Mouse (Mus musculus) hindbrain, embryonic 12.5 days (tissue): ENCODE measurements around the gene Epha4. TPM values are rescaled to one million over a fixed set of nuclear protein-coding genes. Genes with fewer than 3 reads are reported as not detected.

ENCODE experiments used
- ATAC-seq: fragments of 200-750 bp; cut with Nextera tagmentation; 2 replicates; pipeline ENCODE4 v1.8.0; 2017; ENCODE audit warnings: moderate TSS enrichment; ENCODE audit not compliant: low FRiP score
- H3K27ac ChIP-seq: fragments of 300-500 bp; sonication (generic); 2 replicates; pipeline ENCODE4 v1.5.1; 2016; ENCODE audit warnings: mild to moderate bottlenecking
- H3K27me3 ChIP-seq: fragments of 300-500 bp; sonication (generic); 2 replicates; pipeline ENCODE4 v1.6.1; 2016; ENCODE audit warnings: mild to moderate bottlenecking
- H3K36me3 ChIP-seq: fragments of 300-500 bp; sonication (generic); 2 replicates; pipeline ENCODE4 v1.6.1; 2016; ENCODE audit warnings: mild to moderate bottlenecking
- H3K4me1 ChIP-seq: fragments of 300-500 bp; sonication (generic); 2 replicates; pipeline ENCODE4 v1.6.1; 2016
- H3K4me2 ChIP-seq: fragments of 300-500 bp; sonication (generic); replicated peaks from 2 replicates; pipeline ENCODE4 v1.6.1; 2016; ENCODE audit warnings: mild to moderate bottlenecking
- H3K4me3 ChIP-seq: fragments of 300-500 bp; sonication (generic); 2 replicates; pipeline ENCODE4 v1.5.1; 2016; ENCODE audit warnings: mild to moderate bottlenecking
- H3K9ac ChIP-seq: fragments of 300-500 bp; sonication (generic); 2 replicates; pipeline ENCODE4 v1.6.1; 2016; ENCODE audit warnings: mild to moderate bottlenecking, moderate library complexity
- H3K9me3 ChIP-seq: fragments of 300-500 bp; sonication (generic); replicated peaks from 2 replicates; pipeline ENCODE4 v1.6.1; 2016; ENCODE audit warnings: mild to moderate bottlenecking
- WGBS: fragments of 180-500 bp; shearing (Covaris S2); methylation state at CpG from one replicate; pipeline ENCODE4 v1.1.7; 2016; 5-methylcytosine and 5-hydroxymethylcytosine counted together
- polyA plus RNA-seq: library from polyadenylated mRNA; unstranded; fragments of >200 nt; fragmentation: Nextera tagmentation; extraction: Ambion mirVana; gene quantifications from 2 replicates; pipeline ENCODE4 v1.2.1, GENCODE M21; 2016

Gene Epha4
- polyA plus RNA-seq, 1 experiment from 2014 or later: 34.5 TPM

DNA sequence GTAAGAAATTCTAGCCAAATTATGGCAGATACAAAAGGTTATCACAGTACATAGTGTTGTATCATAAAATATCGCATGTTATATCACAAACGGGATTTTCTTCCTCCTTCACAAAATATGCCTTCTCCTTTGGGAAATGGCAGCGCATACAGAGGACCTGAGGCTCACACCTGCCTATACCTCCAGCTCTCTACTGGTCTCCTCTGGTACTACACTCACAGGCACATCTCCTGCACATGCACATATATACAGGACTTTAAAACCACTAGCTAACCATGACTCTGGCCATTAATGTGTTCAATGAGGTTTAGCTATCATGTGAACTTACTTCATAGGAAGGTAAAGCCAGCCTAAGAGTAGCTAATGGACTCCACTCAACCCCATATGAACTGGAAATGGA lies 81.7 kb downstream of the Epha4 start:
- no peak overlapping the region for H3K9ac ChIP-seq
- H3K9me3 ChIP-seq: no peaks in the 10 kb centered on the region
- peaks cover 19% of the 10 kb centered on the region for H3K4me1 ChIP-seq
- H3K27me3 ChIP-seq: no peaks in the 10 kb centered on the region
- WGBS: 94% methylated on average over 3 of the region's 3 CpGs
- no peak overlapping the region for H3K4me2 ChIP-seq
- no peaks in the 10 kb centered on the region for H3K36me3 ChIP-seq
- H3K4me3 ChIP-seq: no peak overlapping the region
- H3K27ac ChIP-seq: no peak overlapping the region
- ATAC-seq: no peak

DNA sequence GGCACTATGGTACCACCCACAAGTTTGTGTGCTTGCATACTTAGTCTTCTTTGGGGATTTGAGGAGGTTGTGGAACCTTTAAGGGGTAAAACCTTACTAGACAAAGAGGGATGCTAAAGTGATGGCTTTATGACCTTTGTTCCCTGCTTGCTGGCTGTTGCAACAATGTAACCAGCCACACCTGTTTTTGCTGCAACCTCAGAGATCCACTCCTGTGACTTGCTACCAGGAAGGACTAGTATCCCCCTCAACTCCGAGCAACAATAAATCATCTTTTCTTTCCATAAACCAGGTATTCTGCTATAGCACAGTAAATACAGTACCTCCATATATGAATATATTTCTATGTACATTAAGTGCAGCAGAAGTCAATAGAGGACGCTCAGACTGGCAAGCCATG lies 82.4 kb downstream of the Epha4 start:
- Histone ChIP-seq H3K9ac (no peak overlapping the region), H3K36me3 (no peaks in the 10 kb centered on the region), H3K27ac (no peak overlapping the region), H3K4me3 (no peak overlapping the region), H3K4me2 (no peak overlapping the region), H3K9me3 (no peaks in the 10 kb centered on the region), H3K4me1 (peaks cover 17% of the 10 kb centered on the region), H3K27me3 (no peaks in the 10 kb centered on the region)
- no peak for ATAC-seq
- WGBS: 88% methylated on average over 2 of the region's 2 CpGs

DNA sequence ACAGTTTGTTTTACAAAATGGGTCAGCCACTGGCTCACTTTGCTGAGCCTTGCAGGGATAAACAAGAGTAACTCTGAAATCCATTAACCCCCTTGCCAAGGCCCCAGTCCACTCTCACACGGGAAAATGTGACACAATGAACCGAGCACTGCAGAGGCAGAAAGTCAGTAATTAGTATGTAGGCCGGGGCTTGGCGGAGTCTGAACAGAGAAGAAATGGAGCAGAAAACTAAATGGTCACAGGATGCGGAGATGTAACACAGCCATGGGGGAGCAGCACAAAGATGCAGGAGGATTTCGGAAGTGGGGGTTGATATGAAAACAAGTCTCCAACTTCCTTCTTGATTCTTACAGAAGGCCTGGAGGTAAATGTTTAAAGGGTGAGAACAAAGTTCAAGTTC lies 85.7 kb downstream of the Epha4 start:
- WGBS: 45% methylated on average over 6 of the region's 6 CpGs
- Histone ChIP-seq H3K4me1 (peaks cover 4% of the 10 kb centered on the region; the same call in 1 of the 2 replicates), H3K36me3 (peaks cover 9% of the 10 kb centered on the region), H3K9ac (no peak overlapping the region), H3K27me3 (no peaks in the 10 kb centered on the region), H3K4me2 (no peak overlapping the region), H3K9me3 (no peaks in the 10 kb centered on the region), H3K27ac (no peak overlapping the region), H3K4me3 (no peak overlapping the region)
- ATAC-seq: peak; percentile 48; the same call in 1 of the 2 replicates

DNA sequence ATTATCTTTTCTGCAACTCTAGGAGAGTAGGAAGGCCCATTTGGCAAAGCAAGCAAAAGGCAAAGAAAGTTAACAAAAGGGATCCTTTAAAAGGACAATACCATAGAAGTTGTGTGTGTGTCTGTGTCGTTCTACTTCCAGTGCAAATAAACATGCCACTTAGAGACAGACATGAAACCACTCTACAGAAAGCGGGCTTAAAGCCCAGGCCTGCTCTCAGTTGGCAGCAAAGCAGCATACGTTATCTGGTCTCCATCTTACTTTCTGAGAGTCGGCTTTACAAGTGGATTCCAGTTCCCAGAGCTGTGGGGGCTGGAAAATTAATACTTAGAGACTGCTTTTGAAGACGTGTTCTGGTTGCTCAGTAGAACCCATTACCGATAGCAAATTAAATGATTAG lies 87.9 kb downstream of the Epha4 start:
- Histone ChIP-seq H3K4me3 (no peak overlapping the region), H3K9ac (no peak overlapping the region), H3K9me3 (no peaks in the 10 kb centered on the region), H3K4me1 (peaks cover 6% of the 10 kb centered on the region; the same call in 1 of the 2 replicates), H3K36me3 (peaks cover 9% of the 10 kb centered on the region), H3K4me2 (no peak overlapping the region), H3K27ac (no peak overlapping the region), H3K27me3 (no peaks in the 10 kb centered on the region)
- ATAC-seq: no peak
- WGBS: 65% methylated on average over 6 of the region's 6 CpGs

DNA sequence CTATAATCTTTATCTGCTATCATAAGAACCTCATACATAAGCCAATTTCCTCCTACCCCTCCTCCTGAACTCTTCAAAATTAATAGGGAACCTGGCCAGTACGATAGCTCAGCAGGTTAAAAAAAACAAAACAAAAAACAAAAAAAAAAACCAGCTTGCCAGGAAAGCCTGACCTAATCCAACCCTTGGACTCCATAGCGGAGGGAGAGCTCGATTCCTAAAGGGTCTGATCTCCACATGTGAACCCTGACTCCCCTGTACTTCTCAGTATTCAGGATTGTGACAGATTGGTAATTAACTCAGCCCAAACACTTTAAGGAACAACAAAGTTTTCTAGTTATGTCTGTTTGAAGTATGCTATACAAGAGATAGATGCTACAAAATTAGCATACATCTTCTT lies 89.7 kb downstream of the Epha4 start:
- Histone ChIP-seq H3K9me3 (no peaks in the 10 kb centered on the region), H3K27me3 (no peaks in the 10 kb centered on the region), H3K4me1 (0 out of 2 replicates have a peak, but pooled peaks cover 7% of the 10 kb centered on the region), H3K36me3 (peaks cover 9% of the 10 kb centered on the region), H3K27ac (no peak overlapping the region), H3K4me2 (no peak overlapping the region), H3K4me3 (no peak overlapping the region), H3K9ac (no peak overlapping the region)
- ATAC-seq: no peak
- 84% methylated on average over 3 of the region's 3 CpGs for WGBS

DNA sequence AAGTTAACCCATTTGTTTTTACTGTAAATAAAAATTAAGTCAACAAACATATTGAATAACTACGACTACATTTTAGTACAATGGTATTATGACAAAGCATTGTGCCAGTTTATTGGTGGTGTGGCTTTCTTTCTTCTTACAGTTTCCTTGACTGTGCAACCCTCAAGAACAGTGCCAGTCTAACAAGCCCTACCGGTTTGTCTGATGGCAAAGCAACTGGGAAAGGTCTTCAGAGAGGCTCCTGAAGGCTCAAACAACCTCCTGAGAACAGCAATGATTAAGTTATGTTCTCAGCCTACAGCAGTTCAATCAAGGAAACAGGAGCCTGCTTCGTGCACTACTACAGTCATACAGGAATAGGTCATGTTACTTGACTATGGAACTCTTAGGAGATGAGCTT lies 93.8 kb downstream of the Epha4 start:
- WGBS: 93% methylated on average over 3 of the region's 3 CpGs
- Histone ChIP-seq H3K36me3 (peaks cover 3% of the 10 kb centered on the region; the same call in 1 of the 2 replicates), H3K9ac (no peak overlapping the region), H3K27ac (no peak overlapping the region), H3K4me2 (no peak overlapping the region), H3K9me3 (no peaks in the 10 kb centered on the region), H3K27me3 (no peaks in the 10 kb centered on the region), H3K4me3 (no peak overlapping the region), H3K4me1 (peaks cover 12% of the 10 kb centered on the region)
- no peak for ATAC-seq

DNA sequence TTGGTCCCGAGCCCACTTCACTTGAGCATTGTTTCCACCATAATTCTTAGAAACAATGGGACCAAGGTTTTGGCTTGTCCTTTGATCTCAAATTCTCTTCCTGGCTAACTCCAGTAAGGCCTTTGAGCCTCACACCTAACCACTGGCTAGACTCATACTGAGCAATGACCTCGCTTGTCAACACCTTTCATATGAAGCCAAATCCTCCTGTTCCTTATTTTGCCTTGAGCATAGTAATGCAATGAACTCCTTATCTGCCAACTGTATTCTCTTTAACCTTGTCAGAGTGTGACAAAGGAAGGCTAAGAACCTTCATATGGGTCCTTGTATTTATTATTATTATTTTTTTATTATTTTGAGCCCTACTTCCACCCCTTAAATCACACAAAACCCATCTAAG lies 94.5 kb downstream of the Epha4 start:
- no peaks in the 10 kb centered on the region for H3K36me3 ChIP-seq
- 59% methylated on average over 2 of the region's 2 CpGs for WGBS

DNA sequence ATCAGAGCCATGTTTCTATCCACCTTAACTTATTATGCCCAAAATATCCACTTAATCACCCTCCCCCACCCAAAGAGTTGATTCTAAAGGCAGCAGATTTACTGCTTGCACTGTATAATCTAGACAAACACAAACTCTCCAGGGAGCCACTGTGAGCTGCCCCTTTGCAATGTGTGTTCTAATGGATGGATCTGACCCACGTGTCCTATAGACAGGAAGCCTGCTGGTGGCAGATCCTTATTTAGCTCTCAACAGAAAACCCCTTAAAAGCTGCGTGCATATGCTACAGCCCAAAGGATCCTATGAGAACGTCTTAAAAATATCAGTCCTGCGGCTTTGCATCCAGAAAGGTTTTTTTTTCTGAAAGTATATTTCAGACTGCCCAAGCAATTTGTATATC lies 98.0 kb downstream of the Epha4 start:
- Histone ChIP-seq H3K9me3 (no peaks in the 10 kb centered on the region), H3K4me3 (no peak overlapping the region), H3K4me1 (peaks cover 19% of the 10 kb centered on the region), H3K36me3 (no peaks in the 10 kb centered on the region), H3K27me3 (no peaks in the 10 kb centered on the region), H3K27ac (no peak overlapping the region), H3K4me2 (no peak overlapping the region), H3K9ac (no peak overlapping the region)
- ATAC-seq: no peak
- 53% methylated on average over 4 of the region's 4 CpGs for WGBS

More for the DNA sequence above, 94.5 kb downstream of the Epha4 start:
- H3K4me1 ChIP-seq: peaks cover 12% of the 10 kb centered on the region
- H3K9me3 ChIP-seq: no peaks in the 10 kb centered on the region
- ATAC-seq: no peak
- H3K4me3 ChIP-seq: no peak overlapping the region
- H3K9ac ChIP-seq: no peak overlapping the region
- H3K27me3 ChIP-seq: no peaks in the 10 kb centered on the region
- no peak overlapping the region for H3K4me2 ChIP-seq
- H3K27ac ChIP-seq: no peak overlapping the region

DNA sequence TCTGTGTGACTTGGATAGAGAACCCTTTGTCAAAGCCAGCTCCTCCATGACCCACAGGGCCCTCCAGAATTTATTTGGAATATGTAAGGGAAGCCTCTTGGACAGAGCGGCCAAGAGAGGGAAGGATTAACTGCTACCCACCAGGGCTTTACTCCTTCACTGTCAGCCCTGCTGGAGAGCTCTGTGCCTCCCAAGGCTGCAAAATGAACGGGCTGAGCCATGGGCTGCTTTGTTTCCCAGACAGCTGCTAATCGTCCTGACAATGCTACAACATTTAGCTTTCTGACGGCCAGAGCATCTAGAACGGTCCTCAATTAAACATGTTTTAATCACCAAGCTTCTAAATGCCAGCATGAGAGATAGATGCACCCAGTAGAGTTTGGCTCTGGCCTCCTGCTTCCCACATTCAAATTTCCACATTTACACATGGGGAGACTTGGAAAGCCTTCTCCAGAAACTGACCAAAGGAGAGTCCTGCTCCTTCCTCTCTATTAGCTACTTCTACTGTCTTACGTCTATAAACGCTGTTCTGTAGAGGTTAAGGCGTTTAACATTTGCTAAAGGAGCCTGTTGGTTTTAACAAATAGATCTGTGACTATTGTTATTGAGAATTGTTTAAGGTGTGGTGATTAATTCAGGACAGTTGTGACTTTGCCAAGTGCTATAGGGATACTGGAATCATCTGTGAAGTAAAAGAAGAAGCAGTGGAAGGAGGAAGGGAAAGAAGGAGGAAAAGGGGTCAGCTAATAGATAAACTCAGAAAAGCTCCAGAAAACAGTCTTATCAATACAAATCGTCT lies 101.8 kb downstream of the Epha4 start:
- Histone ChIP-seq H3K4me1 (peaks cover 24% of the 10 kb centered on the region; the same call in 1 of the 2 replicates), H3K27ac (no peak overlapping the region), H3K9ac (no peak overlapping the region), H3K4me3 (no peak overlapping the region), H3K36me3 (no peaks in the 10 kb centered on the region), H3K4me2 (no peak overlapping the region), H3K27me3 (no peaks in the 10 kb centered on the region), H3K9me3 (no peaks in the 10 kb centered on the region)
- ATAC-seq: no peak
- 37% methylated on average over 9 of the region's 9 CpGs for WGBS

DNA sequence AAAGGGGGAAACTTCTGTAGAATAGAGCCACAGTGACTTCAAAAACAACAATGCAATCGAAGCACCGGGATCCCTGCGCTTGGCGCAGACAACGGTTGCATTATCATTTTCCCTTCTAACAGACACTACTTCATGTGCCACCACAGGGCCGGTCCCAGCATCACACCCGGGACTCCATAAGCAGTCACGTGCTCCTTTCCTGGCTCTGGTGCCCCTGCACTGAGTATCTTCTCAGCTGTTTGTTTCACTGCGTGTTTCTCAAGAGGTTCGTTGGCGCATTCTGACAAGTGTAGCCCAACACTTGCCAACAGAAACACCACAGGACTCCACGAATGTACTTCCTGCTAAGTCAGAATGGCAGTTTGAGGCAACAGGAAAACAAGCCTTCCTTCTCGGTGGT lies 102.6 kb downstream of the Epha4 start:
- Histone ChIP-seq H3K4me3 (no peak overlapping the region), H3K27ac (no peak overlapping the region), H3K4me2 (no peak overlapping the region), H3K9me3 (no peaks in the 10 kb centered on the region), H3K9ac (no peak overlapping the region), H3K27me3 (no peaks in the 10 kb centered on the region), H3K4me1 (peaks cover 31% of the 10 kb centered on the region; the same call in 1 of the 2 replicates), H3K36me3 (no peaks in the 10 kb centered on the region)
- no peak for ATAC-seq
- 87% methylated on average over 13 of the region's 13 CpGs for WGBS

DNA sequence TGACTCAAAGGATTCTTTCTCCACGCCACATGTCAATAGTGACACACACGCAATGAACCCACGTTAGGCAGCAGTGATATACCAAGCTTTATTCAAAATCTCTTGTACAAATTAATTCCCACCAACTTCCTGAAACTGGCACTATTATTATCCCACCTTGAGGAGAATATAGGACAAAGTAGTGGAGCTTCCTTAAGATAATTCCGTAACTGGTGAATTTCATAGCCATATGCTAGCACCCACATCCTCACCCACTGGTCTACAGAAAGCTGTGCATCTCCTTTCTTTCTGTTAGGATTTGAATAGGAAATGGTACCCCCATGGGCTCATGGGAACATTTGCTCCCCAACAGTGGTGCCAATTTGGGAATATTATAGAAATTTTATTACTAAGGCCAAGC lies 103.7 kb downstream of the Epha4 start:
- Histone ChIP-seq H3K4me1 (peaks cover 37% of the 10 kb centered on the region), H3K36me3 (no peaks in the 10 kb centered on the region), H3K9me3 (no peaks in the 10 kb centered on the region), H3K27me3 (no peaks in the 10 kb centered on the region), H3K4me2 (no peak overlapping the region), H3K9ac (no peak overlapping the region), H3K27ac (no peak overlapping the region), H3K4me3 (no peak overlapping the region)
- ATAC-seq: no peak
- WGBS: 87% methylated on average over 4 of the region's 4 CpGs

DNA sequence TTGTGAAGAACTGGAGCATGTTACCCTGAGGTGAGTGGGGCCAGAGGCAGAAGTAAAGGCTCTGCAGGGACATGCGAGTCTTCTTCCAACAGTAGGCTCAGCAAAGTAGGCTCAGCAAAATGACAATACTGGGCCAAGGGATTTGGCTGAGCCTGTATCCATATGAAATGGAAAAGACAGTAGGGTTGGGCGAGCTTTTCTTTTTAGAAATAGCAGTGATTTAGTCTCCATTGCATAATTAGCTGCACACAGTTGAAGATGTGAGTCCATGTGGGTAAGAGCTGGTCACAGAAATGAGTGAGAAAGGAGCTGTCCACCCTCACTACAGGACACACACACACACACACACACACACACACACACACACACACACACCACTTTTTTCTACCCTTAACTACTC lies 104.2 kb downstream of the Epha4 start:
- Histone ChIP-seq H3K4me3 (no peak overlapping the region), H3K27me3 (no peaks in the 10 kb centered on the region), H3K27ac (no peak overlapping the region), H3K9ac (no peak overlapping the region), H3K4me2 (no peak overlapping the region), H3K9me3 (no peaks in the 10 kb centered on the region), H3K4me1 (peaks cover 40% of the 10 kb centered on the region), H3K36me3 (no peaks in the 10 kb centered on the region)
- 56% methylated on average over 2 of the region's 2 CpGs for WGBS
- no peak for ATAC-seq

DNA sequence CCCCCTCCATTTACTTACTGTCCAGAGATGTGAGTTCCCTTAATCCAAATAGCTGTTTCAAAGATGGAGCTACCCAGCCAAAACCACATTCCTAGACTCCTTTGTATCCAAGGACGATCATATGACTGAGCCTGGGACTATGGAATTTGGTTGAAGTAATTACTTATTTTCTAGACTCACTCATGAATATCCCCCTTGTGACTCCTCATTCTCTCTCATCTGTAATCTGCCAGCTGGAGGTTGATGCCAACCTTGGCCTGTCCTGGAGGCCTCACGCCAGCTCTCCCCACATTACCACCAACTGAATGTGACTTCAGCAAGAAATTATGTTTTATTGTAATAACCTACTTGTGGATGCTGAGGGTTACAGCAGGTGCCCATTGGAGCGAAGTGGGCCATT lies 104.7 kb downstream of the Epha4 start:
- no peak; the same call in 1 of the 2 replicates for ATAC-seq
- no peak overlapping the region for H3K27ac ChIP-seq

More for the DNA sequence above, 104.7 kb downstream of the Epha4 start:
- Histone ChIP-seq H3K36me3 (no peaks in the 10 kb centered on the region), H3K4me2 (no peak overlapping the region), H3K27me3 (no peaks in the 10 kb centered on the region), H3K9ac (no peak overlapping the region), H3K4me1 (peaks cover 40% of the 10 kb centered on the region), H3K9me3 (no peaks in the 10 kb centered on the region), H3K4me3 (no peak overlapping the region)
- WGBS: 40% methylated on average over 3 of the region's 3 CpGs
